Mouse (Mus musculus) embryonic facial prominence, embryonic 15.5 days (tissue): ENCODE measurements at regions not wholly inside any gene's neighbourhood (a gene's known extent, or its start where the extent isn't known, plus 50 kb on each side); places are given as distances from the start of the nearest gene placed in this dataset.

Experiments used
- ATAC-seq: fragments of 200-750 bp; cut with Nextera tagmentation; 2 replicates; pipeline ENCODE4 v1.8.0; 2017; ENCODE audit warnings: low read depth, moderate TSS enrichment; ENCODE audit not compliant: insufficient number of reproducible peaks, low FRiP score, low TSS enrichment
- H3K27ac ChIP-seq: fragments of 300-500 bp; sonication (generic); replicated peaks from 2 replicates; pipeline ENCODE4 v1.5.1; 2015; ENCODE audit warnings: mild to moderate bottlenecking, inconsistent platforms
- H3K27me3 ChIP-seq: fragments of 300-500 bp; sonication (generic); 2 replicates; pipeline ENCODE4 v1.6.1; 2015; ENCODE audit warnings: inconsistent platforms
- H3K36me3 ChIP-seq: fragments of 300-500 bp; sonication (generic); 2 replicates; pipeline ENCODE4 v1.6.1; 2015; ENCODE audit warnings: mild to moderate bottlenecking, inconsistent platforms
- H3K4me1 ChIP-seq: fragments of 300-500 bp; sonication (generic); 2 replicates; pipeline ENCODE4 v1.6.1; 2015; ENCODE audit warnings: inconsistent platforms
- H3K4me2 ChIP-seq: fragments of 300-500 bp; sonication (generic); replicated peaks from 2 replicates; pipeline ENCODE4 v1.6.1; 2015; ENCODE audit warnings: mild to moderate bottlenecking, inconsistent platforms
- H3K4me3 ChIP-seq: fragments of 300-500 bp; sonication (generic); replicated peaks from 2 replicates; pipeline ENCODE4 v1.5.1; 2015; ENCODE audit warnings: mild to moderate bottlenecking, inconsistent platforms
- H3K9ac ChIP-seq: fragments of 300-500 bp; sonication (generic); 2 replicates; pipeline ENCODE4 v1.6.1; 2015; ENCODE audit warnings: inconsistent platforms
- H3K9me3 ChIP-seq: fragments of 300-500 bp; sonication (generic); replicated peaks from 2 replicates; pipeline ENCODE4 v1.6.1; 2016; ENCODE audit warnings: inconsistent platforms
- WGBS: fragments of 180-500 bp; shearing (Covaris S2); methylation state at CpG from one replicate; pipeline ENCODE4 v1.1.7; 2015; 5-methylcytosine and 5-hydroxymethylcytosine counted together

DNA sequence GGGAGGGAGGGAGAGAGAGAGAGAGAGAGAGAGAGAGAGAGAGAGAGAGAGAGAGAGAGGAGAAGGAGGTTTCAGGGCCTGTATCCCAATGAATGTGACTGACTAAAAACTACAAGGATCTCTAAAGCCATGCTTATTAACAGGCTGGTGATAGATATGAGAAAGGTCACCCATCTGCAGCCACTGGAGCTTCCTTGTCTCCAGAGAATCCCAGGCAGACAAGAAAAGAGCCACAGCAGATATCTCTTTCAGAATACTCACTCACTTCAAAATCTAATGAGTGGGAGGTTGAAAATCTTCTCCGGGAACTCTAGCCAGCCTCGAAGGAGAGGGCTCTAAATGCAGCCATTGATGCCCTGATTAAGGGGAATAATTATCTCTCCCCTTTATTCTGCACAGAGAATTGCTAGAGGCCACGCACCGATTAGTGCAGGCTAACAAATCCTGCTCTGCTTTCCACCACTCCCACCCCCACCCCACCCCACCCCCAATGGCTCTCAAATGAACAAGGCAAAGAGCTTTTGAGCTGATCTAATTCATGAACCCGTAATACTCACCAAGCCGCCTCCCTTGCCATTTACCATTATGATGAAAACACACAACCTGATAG, 189.5 kb upstream of the Sox9 start:
- 16% methylated on average over 6 of the region's 6 CpGs for WGBS
- no peaks in the 10 kb centered on the region for H3K36me3 ChIP-seq
- no peaks in the 10 kb centered on the region for H3K27me3 ChIP-seq
- no peaks in the 10 kb centered on the region for H3K9me3 ChIP-seq
- ATAC-seq, result no peak
- H3K4me3 ChIP-seq, result no peak overlapping the region
- no peak overlapping the region for H3K4me2 ChIP-seq
- H3K4me1 ChIP-seq, result no peaks in the 10 kb centered on the region
- no peak overlapping the region for H3K9ac ChIP-seq
- no peak overlapping the region for H3K27ac ChIP-seq

DNA sequence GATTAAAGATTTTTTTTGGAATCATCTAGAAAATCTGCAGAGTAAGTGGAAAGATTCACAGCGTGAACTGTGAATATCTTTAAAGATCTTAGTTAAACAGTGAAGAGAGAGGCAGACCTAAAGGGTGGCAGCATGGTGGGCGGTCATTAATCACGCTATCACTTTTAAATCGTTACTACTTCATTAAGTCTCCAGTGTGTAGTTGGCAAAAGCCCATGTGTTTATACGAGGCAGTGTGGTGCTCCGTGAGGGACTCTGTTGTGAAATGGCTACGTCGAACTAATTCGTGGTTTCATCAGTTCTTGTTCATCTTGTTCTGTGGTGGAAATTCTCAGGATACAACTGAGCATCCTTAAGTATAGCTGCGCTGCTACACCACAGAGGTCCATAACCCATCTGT, 188.2 kb upstream of the Sox9 start:
- Histone ChIP-seq H3K9ac (no peak overlapping the region), H3K27ac (no peak overlapping the region), H3K27me3 (no peaks in the 10 kb centered on the region), H3K4me2 (no peak overlapping the region), H3K9me3 (no peaks in the 10 kb centered on the region), H3K4me3 (no peak overlapping the region), H3K36me3 (no peaks in the 10 kb centered on the region), H3K4me1 (no peaks in the 10 kb centered on the region)
- ATAC-seq, result no peak
- 67% methylated on average over 10 of the region's 10 CpGs for WGBS

DNA sequence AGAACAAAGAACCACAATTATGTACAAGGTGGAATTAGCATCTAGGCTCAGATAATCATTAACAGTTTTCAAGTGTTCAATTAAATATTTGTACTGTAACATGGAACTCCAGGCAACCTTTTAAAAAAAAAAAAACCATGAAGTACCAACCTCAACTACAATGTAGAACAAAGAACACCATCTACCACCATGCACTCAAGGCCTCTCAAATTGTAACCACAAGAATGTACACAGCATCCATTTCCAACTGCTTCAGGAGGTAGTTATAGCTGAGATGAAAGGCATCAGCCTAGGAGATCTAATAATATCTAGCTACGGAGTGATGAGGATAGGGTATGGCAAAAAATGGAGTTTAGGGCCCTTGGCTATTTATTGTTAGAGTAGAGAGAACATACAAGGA, 174.7 kb upstream of the Sox9 start:
- Histone ChIP-seq H3K4me1 (no peaks in the 10 kb centered on the region), H3K36me3 (no peaks in the 10 kb centered on the region), H3K9me3 (no peaks in the 10 kb centered on the region), H3K27me3 (no peaks in the 10 kb centered on the region), H3K9ac (no peak overlapping the region), H3K4me3 (no peak overlapping the region), H3K4me2 (no peak overlapping the region), H3K27ac (no peak overlapping the region)
- ATAC-seq, result no peak
- 74% methylated on average over 1 of the region's 1 CpGs for WGBS

DNA sequence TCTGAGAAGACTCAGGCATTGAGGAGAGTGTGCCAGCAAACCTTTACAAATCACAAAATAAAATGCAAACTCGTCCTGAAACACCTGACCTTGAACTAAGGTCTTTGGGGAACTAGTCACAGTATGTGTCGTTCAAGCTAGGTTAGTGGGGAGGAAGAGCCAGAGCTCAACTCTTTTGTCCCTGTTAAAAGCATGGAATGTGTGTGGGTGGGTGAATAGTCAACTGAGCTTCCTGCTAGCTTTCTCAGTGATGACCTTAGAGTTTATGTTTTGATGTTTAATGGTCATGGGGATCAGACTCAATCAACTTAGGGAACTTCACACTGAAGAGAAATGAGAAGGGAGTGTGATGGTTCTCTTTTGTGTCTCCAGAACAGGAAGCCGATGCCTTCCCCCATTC, 172.7 kb upstream of the Sox9 start:
- WGBS, result 67% methylated on average over 3 of the region's 3 CpGs
- Histone ChIP-seq H3K9me3 (no peaks in the 10 kb centered on the region), H3K4me1 (no peaks in the 10 kb centered on the region), H3K4me3 (no peak overlapping the region), H3K9ac (no peak overlapping the region), H3K27me3 (no peaks in the 10 kb centered on the region), H3K27ac (no peak overlapping the region), H3K4me2 (no peak overlapping the region), H3K36me3 (no peaks in the 10 kb centered on the region)
- ATAC-seq, result no peak

- H3K27ac ChIP-seq, result no peak overlapping the region
- H3K4me1 ChIP-seq, result no peaks in the 10 kb centered on the region
- WGBS, result 56% methylated on average over 11 of the region's 11 CpGs
- no peaks in the 10 kb centered on the region for H3K36me3 ChIP-seq
- no peak for ATAC-seq
- no peaks in the 10 kb centered on the region for H3K9me3 ChIP-seq
- no peak overlapping the region for H3K9ac ChIP-seq
- H3K27me3 ChIP-seq, result no peaks in the 10 kb centered on the region
- no peak overlapping the region for H3K4me2 ChIP-seq
- H3K4me3 ChIP-seq, result no peak overlapping the region
These were observed 171.0 kb upstream of the Sox9 start for GRCm38 (mm10) chr11:112611073-112611472.

- ATAC-seq, result no peak
These were observed 166.4 kb upstream of the Sox9 start for GRCm38 (mm10) chr11:112615629-112616028.

GRCm38 (mm10) chr11:112616942-112617341, 165.1 kb upstream of the Sox9 start:
- H3K9ac ChIP-seq, result no peak overlapping the region
- H3K4me1 ChIP-seq, result peaks cover 11% of the 10 kb centered on the region
- no peaks in the 10 kb centered on the region for H3K36me3 ChIP-seq
- H3K4me2 ChIP-seq, result no peak overlapping the region
- H3K9me3 ChIP-seq, result no peaks in the 10 kb centered on the region
- H3K27ac ChIP-seq, result no peak overlapping the region
- H3K27me3 ChIP-seq, result no peaks in the 10 kb centered on the region
- no peak for ATAC-seq
- H3K4me3 ChIP-seq, result no peak overlapping the region
- WGBS, result 72% methylated on average over 2 of the region's 2 CpGs

More at GRCm38 (mm10) chr11:112615629-112616028, 166.4 kb upstream of the Sox9 start:
- peaks cover 3% of the 10 kb centered on the region; the same call in 1 of the 2 replicates for H3K4me1 ChIP-seq
- H3K9ac ChIP-seq, result no peak overlapping the region
- no peak overlapping the region for H3K4me2 ChIP-seq
- no peaks in the 10 kb centered on the region for H3K27me3 ChIP-seq
- no peak overlapping the region for H3K27ac ChIP-seq
- 93% methylated on average over 4 of the region's 4 CpGs for WGBS
- H3K36me3 ChIP-seq, result no peaks in the 10 kb centered on the region
- H3K4me3 ChIP-seq, result no peak overlapping the region
- H3K9me3 ChIP-seq, result no peaks in the 10 kb centered on the region

DNA sequence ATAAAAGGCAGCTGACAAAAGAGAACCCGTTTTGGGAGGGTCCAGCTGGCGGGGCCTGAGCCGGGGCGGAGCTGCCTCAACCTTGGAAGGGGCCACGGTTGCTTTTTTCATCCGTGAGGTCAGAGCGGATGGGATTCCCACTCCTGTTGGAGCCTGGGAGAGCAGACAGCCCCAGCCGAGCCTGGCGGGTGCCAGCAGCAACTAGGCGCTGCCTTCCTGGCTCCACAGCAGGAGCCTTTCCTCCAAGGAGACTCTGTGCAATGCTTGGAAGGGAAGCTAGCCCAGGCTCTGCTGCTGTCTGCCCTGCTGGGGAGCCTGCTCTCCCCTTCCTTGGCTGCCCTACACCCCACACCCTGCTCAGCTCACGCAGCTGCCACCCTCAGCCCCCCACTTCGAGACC, 161.1 kb upstream of the Sox9 start:
- 22% methylated on average over 12 of the region's 12 CpGs for WGBS
- peak overlapping the region; percentile 41 for H3K4me2 ChIP-seq
- H3K27ac ChIP-seq, result peak overlapping the region; percentile 68
- H3K4me3 ChIP-seq, result no peak overlapping the region; the same call in 1 of the 2 replicates
- no peaks in the 10 kb centered on the region for H3K36me3 ChIP-seq
- H3K27me3 ChIP-seq, result no peaks in the 10 kb centered on the region
- peaks cover 11% of the 10 kb centered on the region for H3K4me1 ChIP-seq
- peak; percentile 80 for ATAC-seq
- H3K9me3 ChIP-seq, result no peaks in the 10 kb centered on the region
- no peak overlapping the region for H3K9ac ChIP-seq

GRCm38 (mm10) chr11:112621385-112622120, 160.5 kb upstream of the Sox9 start:
- Histone ChIP-seq H3K4me2 (peak overlapping the region; percentile 41), H3K9ac (no peak overlapping the region), H3K4me1 (peaks cover 11% of the 10 kb centered on the region), H3K27me3 (no peaks in the 10 kb centered on the region), H3K36me3 (no peaks in the 10 kb centered on the region), H3K27ac (0 out of 2 replicates have a peak overlapping the region, but pooled peaks have one; percentile 68), H3K9me3 (no peaks in the 10 kb centered on the region), H3K4me3 (no peak overlapping the region)
- 55% methylated on average over 9 of the region's 9 CpGs for WGBS
- 0 out of 2 replicates have a peak, but pooled peaks have one; percentile 39 for ATAC-seq

- no peak for ATAC-seq
- Histone ChIP-seq H3K4me2 (no peak overlapping the region), H3K27ac (no peak overlapping the region), H3K4me1 (peaks cover 8% of the 10 kb centered on the region; the same call in 1 of the 2 replicates), H3K36me3 (no peaks in the 10 kb centered on the region), H3K9me3 (no peaks in the 10 kb centered on the region), H3K27me3 (no peaks in the 10 kb centered on the region), H3K4me3 (no peak overlapping the region), H3K9ac (no peak overlapping the region)
- WGBS, result 42% methylated on average over 9 of the region's 9 CpGs
These were observed 132.7 kb upstream of the Sox9 start for GRCm38 (mm10) chr11:112649298-112649697.

DNA sequence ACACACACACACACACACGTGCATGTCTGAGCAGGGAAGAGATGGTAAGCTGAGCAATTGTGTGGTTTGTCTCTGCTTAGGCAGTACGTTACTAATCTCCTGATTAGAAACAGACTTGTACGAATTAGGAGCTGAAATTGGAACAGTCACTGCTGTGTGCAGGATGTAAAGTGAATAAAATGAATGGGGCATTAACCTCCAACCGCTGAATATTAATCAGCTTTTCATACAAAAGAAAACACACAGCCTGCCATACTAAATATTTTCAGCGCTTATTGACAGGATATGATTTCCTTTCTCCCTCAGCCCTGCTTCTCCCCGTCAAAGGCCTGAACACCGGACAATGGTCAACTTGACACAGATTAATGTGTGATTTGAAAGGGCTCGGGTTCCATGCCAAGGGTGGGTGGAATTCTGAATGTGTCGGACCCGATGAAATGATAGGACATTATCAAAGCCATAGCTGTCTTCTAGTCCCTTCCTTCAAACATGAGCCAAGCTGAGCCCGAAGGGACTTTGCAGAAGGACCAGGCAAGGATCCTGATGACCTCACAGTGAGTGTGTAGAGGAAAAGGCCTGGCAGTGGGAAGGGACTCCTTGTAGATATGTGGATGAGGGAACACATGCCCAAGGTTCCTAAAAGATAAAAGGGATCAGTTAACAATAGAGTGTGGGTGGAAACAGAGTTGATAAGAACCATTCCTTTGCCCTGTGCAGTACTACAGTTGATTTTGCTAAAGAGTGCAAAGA, 124.4 kb upstream of the Sox9 start:
- H3K9me3 ChIP-seq, result no peaks in the 10 kb centered on the region
- no peaks in the 10 kb centered on the region for H3K36me3 ChIP-seq
- H3K9ac ChIP-seq, result no peak overlapping the region
- no peak overlapping the region for H3K4me3 ChIP-seq
- 34% methylated on average over 11 of the region's 11 CpGs for WGBS
- no peak for ATAC-seq
- H3K27me3 ChIP-seq, result no peaks in the 10 kb centered on the region
- H3K27ac ChIP-seq, result no peak overlapping the region
- no peak overlapping the region; the same call in 1 of the 2 replicates for H3K4me2 ChIP-seq
- H3K4me1 ChIP-seq, result peaks cover 8% of the 10 kb centered on the region; the same call in 1 of the 2 replicates
